Mouse (Mus musculus) brown adipose tissue, adult 24 weeks (tissue): Measurements from ENCODE around the gene Kri1. TPM values are rescaled to one million over a fixed set of nuclear protein-coding genes. Genes with fewer than 3 reads are reported as not detected.

Source experiments
- H3K27ac ChIP-seq: fragments of 200-500 bp; replicated peaks from 2 replicates; pipeline ENCODE4 v1.5.1; 2012; ENCODE audit warnings: low read depth, mild to moderate bottlenecking, low read length
- H3K4me1 ChIP-seq: fragments of 200-500 bp; 2 replicates; pipeline ENCODE4 v1.6.1; 2012; ENCODE audit warnings: low read length, mixed read lengths; ENCODE audit not compliant: control insufficient read depth, insufficient read depth, insufficient read length
- H3K4me3 ChIP-seq: fragments of 200-500 bp; 2 replicates; pipeline ENCODE4 v1.5.1; 2012; ENCODE audit warnings: low read depth, mild to moderate bottlenecking, low read length, moderate library complexity; ENCODE audit not compliant: insufficient read depth
- polyA plus RNA-seq: library from polyadenylated mRNA; stranded (reverse); fragments of >200 nt; gene quantifications from 2 replicates; pipeline ENCODE4 v1.2.4, GENCODE M21; 2012; ENCODE audit not compliant: missing spikeins, insufficient read depth, insufficient read length

Gene Kri1
- polyA plus RNA-seq, 1 experiment = 10.9 TPM

DNA sequence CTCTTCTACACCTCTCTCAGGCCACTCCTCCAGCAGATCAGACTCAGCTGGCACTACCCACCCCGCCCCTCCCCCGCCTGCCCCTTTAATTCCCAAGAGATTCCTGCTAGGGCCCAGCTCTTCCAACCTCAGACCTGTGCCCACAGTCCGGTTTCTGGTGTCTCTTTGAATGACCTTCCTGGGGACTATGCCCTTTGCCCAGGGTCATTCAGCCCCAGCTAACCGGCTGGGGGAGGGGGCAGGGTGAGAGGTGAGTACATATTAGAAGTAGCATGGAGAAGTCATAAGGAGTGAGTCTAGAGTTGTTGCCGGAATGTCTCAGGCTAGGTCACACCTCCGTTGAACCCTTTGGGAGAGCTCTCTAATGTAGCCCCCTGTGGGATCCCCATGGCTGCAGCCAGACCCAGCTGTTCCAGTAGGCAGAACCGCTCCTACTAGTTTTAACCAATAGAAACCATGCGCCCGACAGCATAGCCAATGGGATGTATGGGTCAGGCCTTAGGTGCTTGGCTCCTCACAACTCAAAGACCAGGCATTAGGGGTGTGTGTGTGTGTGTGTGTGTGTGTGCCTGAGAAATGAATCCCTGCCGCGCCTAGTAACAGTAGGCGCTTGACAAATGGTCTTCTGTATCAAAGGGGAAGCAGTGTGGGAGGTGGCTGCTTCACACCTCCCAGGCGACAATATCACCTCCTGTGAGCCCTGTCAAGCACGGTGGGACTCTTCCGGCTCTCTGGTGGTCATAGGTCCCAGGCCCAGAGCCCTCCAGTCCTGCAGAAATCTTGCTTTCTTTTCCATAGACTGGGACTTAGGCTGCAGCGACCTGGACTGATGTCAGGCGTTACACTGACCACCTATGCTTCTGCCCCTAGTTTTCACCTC, 37.9 kb downstream of the Kri1 start:
- Histone ChIP-seq H3K27ac (no peak overlapping the region; the same call in 1 of the 2 replicates), H3K4me3 (no peak overlapping the region), H3K4me1 (peaks cover 5% of the 10 kb centered on the region; the same call in 1 of the 2 replicates)

DNA sequence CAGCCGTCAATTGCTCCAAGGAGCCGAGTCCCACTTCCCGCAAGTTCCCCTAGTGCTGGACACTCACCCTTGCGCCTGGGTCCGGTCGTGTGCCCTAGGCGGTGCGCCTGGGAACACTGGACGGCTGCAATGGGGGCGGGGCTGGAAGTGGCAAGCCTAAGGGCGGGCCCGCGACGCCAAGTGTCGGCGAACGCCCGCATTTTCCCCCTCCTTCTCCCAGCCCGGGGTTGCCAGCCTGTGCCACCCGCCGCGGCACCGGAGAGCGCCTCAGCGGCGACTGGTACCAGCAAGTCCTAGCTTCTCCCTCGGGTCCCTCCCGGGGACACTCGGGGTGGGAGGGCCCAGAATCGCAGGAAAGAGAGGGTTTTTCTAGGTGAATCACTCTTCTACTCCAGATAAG, 39.4 kb downstream of the Kri1 start, which contains the start of gene S1pr5:
S1pr5 (minus strand) TSS at position 118 of the 400 bp plus-strand sequence.
- peak within 1 kb of the TSS; percentile 43 for H3K4me3 ChIP-seq
- no peak within 1 kb of the TSS; the same call in 1 of the 2 replicates for H3K27ac ChIP-seq
- peaks cover 5% of the 10 kb centered on the region; the same call in 1 of the 2 replicates for H3K4me1 ChIP-seq

DNA sequence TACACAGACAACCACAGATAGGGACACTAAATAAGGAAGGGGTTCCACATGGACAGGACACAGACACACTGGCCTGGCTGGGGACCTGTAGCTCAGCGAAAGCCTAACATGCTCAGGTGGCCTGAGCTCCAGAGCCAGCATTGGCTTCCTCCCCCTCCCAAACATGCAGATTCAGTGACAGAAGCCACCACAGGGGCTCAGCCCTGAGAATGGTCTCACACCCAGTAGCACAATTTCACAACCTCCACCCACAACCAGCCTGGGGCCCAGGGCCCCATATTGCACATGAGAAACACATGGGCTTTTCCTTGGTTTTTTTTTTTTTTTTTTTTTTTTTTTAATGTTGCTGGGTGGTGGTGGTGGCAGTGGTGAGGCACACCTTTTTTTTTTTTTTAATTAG, 41.4 kb downstream of the Kri1 start:
- Histone ChIP-seq H3K27ac (no peak overlapping the region), H3K4me3 (no peak overlapping the region)

DNA sequence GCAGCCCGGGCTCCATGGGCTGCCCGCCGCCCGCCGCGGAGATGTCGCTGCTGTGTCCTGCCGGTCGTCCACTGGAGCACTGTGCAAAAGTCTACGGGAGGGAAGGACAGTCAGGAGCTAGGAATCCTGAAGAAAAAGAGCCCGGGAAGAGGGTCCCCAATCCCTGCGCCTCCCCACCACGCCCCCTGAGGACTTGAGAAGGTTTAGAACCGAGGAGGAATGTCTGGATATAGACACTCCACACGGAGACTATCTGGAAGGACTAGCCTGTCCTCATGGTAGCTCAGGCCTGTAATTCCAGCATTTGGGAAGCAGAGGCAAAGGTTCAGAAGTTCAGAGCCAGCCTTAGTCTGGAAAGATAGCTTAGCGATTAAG, 42.7 kb downstream of the Kri1 start:
- peak overlapping the region; percentile 47; the same call in 1 of the 2 replicates for H3K4me3 ChIP-seq

More for the DNA sequence above, 41.4 kb downstream of the Kri1 start:
- H3K4me1 ChIP-seq = peaks cover 5% of the 10 kb centered on the region; the same call in 1 of the 2 replicates

DNA sequence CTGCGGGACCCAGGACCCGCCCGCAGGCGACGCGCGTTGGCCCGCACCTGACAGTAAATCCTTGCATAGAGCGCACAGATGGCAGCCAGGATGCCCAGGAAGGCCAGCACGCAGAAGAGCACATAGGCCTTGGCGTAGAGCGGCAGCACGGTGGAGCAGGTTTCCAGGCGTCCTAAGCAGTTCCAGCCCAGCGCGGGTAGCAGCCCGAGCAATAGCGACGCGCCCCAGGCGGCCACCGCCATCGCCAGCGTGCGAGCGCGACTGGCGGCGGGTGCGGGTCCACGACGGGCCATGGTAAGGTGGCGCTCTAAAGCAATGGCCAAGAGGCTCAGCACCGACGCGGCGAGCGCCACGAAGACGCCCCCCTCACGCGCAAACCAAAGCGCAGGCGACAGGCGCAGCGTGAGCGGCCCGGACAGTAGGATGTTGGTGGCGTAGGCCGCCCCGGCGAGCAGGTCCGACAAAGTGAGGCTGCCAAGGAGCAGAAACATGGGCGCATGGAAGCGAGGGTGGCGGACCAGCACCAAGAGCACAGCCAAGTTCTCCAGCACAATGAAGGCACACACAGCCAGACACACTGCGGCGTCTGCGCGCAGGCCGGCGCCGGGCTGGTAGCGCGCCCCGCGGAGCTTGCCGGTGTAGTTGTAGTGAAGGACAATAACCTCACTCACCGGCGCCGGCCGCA, 43.2 kb downstream of the Kri1 start:
- H3K4me1 ChIP-seq = no peaks in the 10 kb centered on the region
- H3K27ac ChIP-seq = no peak overlapping the region
- peak overlapping the region; percentile 47 for H3K4me3 ChIP-seq

More for the DNA sequence above, 42.7 kb downstream of the Kri1 start:
- Histone ChIP-seq H3K4me1 (peaks cover 2% of the 10 kb centered on the region; the same call in 1 of the 2 replicates), H3K27ac (no peak overlapping the region)

DNA sequence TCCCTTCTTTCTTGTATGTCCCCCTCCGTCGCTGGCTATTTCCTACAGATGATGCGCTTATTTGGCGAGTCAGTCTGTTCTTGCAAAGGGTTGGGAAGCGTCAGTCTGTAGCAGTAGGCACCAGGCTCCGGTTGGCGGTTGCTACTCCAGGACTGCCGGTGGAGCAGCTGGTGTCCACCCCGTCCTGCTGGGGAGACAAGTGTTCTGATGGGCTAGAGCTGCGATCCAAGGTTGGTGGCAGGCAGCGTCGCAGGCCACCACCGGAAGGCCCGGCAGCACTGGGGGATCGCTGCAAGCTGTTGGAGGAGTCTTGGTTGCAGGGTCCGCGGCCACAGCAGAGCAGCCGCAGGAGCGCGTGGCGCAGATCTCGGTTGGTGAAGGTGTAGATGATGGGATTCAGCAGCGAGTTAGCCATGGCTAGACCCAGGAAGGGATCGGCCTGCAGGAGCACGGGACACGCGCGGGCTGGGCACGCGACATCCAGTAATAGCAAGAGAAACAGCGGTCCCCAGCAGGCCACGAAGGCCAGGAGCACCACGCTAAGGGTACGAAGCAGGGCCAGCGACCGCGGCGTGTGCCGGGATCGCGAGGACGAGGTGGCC, 43.8 kb downstream of the Kri1 start:
- H3K4me1 ChIP-seq = no peaks in the 10 kb centered on the region
- no peak overlapping the region for H3K27ac ChIP-seq
- peak overlapping the region; percentile 47 for H3K4me3 ChIP-seq

DNA sequence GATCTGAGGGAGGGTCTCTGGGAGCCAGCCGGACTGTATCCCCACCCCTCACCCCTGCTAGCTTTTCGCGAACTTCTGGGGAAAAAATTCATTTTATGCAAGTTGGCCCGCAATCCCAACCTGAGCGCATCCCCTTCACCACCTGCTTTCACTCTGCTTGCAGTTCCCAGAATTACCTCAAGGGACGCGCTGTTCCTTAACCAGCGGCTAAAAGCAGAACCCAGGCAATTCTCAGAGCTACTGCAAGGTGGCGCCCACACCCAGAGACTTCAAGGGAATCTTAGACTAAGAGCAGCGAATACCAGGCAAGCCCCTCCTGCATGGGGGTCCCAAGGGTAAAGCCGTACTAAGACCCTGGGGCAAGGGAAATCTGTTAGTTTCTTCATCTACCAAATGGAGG, 46.4 kb downstream of the Kri1 start:
- peaks cover 9% of the 10 kb centered on the region for H3K4me1 ChIP-seq
- no peak overlapping the region for H3K4me3 ChIP-seq
- no peak overlapping the region for H3K27ac ChIP-seq

DNA sequence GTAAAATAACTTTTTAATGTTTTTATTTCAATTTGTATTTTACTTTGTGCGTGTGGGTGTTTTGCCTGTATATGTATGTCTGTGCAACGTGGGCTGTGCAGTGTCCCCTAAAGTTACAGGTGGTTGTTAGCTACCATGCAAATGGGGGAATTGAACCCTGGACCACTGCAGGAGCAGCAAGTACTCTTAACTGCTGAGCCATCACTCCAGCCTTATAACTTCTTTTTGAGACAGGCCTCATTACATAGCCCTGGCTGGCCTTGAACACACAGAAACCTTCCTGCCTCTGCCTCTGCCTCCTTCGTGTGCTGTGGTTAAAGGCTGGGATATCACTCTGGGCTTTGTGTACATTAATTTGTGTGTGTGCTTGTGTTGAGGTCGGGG, 48.3 kb downstream of the Kri1 start:
- Histone ChIP-seq H3K4me3 (peak overlapping the region; percentile 91), H3K27ac (0 out of 2 replicates have a peak overlapping the region, but pooled peaks have one; percentile 15), H3K4me1 (peaks cover 9% of the 10 kb centered on the region)

DNA sequence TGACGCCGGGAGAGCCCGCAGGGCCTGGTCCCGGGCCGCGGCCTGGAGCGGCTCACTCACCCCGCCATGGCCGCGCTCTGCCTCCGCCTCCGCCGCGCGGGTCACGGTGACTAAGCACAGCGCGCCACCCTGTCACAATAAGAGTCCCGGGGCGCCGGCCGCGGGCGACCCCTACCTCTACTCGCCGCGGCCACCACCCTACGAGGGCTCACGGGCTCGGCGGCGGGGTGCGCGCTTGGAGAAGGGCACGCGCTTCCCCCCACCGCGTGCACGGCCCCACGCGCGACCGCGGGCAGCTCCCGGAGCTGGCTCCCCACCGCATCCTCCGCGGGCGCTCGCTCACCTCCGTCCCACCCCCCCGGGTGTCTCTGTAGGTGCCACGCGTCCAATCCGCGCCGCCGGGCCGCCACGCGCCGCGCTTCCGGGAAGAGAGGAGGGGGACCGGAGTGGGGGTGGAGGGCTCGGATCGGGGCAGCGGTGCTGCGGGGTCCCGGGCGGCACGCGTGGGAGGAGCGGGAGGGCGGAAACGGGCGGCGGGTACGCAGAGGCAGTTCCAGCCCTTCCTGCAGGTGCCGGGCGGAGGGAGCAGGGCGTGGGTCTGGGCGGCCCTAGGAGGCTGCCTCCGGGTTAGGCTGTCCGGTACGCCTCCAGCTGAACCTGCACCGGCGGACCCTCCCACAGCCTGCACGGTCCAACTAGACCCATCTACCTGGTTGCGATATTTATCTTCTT, 48.9 kb downstream of the Kri1 start, which contains the start of gene Keap1:
Keap1 (minus strand) TSS at position 629 of the 732 bp plus-strand sequence.
- Histone ChIP-seq H3K4me3 (peak within 1 kb of the TSS; percentile 91), H3K27ac (peak within 1 kb of the TSS; percentile 89), H3K4me1 (peaks cover 9% of the 10 kb centered on the region)

DNA sequence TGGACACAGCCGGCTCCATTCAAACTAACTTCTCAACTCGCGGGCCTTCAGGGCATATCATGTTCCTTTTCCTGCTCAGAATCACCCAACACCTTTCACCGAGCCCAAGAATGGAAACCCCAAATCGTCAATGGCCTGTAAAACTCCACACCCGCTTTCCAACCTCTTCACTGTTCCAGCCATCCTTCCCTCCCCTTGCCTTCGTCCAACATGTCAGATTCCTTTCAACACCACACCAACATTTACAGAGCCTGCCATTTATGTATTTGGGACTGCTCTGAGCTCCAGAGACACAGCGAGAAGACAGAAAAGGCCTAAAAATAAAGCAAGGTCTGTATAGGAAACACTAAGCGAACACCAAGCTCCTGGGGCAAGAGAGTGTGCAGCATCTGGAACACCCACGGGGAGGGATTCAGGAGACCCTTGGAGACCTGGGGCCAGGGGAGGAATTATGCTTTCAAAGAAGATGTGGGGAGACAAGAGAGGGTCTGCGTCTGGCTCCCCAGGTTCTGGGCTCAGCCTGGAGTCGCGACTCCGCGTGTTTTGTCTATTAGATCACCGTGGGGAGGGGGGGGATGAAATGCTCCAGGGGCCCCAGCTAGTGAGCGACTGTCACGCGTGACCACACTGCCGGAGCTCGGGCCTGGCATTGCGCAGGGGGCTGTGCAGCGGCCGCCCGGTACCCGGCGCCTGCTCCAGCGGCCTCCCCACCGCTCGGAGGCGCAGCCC, 49.6 kb downstream of the Kri1 start:
- peaks cover 9% of the 10 kb centered on the region for H3K4me1 ChIP-seq
- H3K4me3 ChIP-seq = peak overlapping the region; percentile 91
- H3K27ac ChIP-seq = peak overlapping the region; percentile 89

DNA sequence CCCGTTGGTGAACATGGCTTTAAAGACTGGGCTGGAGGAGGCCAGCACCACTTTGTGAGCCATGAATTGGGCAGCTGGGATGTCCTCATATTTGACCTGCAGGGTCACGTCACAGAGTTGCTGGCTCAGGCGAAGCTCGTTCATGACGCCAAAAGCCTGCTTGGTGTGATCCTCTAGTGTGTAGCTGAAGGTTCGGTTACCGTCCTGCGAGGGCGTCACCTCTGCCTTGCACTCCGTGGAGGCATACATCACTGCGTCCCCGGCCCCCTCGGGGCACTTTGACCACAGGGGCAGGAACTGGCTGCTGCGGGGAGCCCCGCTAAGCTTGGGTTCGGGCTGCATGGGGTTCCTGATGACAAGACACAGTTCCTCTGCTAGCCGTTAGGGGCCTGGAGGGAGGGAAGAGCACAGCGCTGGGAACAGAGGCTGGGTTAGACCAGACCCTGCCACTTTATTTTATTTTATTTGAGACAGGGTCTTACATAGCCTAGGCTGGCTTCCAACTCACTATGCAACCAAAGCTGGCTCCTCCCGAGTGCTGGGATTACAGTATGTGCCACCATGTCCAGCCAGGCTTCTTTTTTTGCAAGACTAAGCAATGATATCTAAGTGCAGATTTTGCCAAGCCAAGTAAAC, 50.3 kb downstream of the Kri1 start:
- Histone ChIP-seq H3K27ac (peak overlapping the region; percentile 89), H3K4me3 (peak overlapping the region; percentile 91)

DNA sequence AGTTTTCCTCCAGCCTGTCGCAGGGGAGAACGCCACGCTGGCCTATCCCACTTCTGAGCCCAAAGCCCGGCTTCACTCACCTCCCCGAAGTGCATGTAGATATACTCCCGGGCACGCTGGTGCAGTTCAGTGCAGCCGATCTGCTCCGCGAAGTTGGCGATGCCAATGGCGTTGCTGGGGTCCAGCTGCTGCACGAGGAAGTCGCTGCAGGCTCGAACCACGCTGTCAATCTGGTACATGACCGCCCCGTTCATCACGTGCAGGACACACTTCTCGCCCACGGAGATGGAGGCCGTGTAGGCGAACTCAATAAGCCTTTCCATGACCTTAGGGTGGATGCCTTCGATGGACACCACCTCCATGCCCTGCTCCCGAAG, 50.8 kb downstream of the Kri1 start:
- H3K4me3 ChIP-seq = peak overlapping the region; percentile 91
- H3K4me1 ChIP-seq = peaks cover 9% of the 10 kb centered on the region
- H3K27ac ChIP-seq = 0 out of 2 replicates have a peak overlapping the region, but pooled peaks have one; percentile 9

More for the DNA sequence above, 50.3 kb downstream of the Kri1 start:
- H3K4me1 ChIP-seq = peaks cover 9% of the 10 kb centered on the region

DNA sequence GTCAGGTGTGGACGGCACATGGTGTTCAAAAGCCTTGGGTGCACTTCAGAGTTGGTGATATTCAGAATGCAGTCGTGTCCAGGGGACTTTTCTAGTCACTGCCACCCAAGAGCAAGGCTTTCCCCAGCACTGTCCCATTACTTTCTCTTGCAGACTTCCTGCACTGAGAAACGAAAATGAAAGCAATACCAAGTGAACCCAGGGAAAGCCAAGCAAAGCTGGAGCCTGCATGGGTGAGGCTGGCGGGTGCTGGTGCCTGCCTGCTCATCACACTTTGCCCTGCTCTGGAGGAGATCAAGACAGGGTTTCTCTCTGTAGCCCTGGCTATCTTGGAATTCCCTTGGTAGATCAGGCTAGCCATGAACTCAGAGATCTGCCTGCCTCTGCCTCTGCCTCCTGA, 52.4 kb downstream of the Kri1 start:
- H3K4me1 ChIP-seq = peaks cover 9% of the 10 kb centered on the region
- peak overlapping the region; percentile 20 for H3K27ac ChIP-seq
- peak overlapping the region; percentile 18; the same call in 1 of the 2 replicates for H3K4me3 ChIP-seq
